Mouse (Mus musculus) olfactory bulb, adult 2 months (tissue): ENCODE data around the gene Flvcr2.

ENCODE experiments used
- CTCF ChIP-seq: fragments of 200-500 bp; IDR thresholded peaks from 2 replicates; pipeline ENCODE4 v1.5.1; 2012; ENCODE audit warnings: low read depth, mild to moderate bottlenecking, low read length, moderate library complexity; ENCODE audit not compliant: insufficient read depth
- POLR2A ChIP-seq: fragments of 200-500 bp; IDR thresholded peaks from 2 replicates; pipeline ENCODE4 v1.6.1; 2012; ENCODE audit warnings: mild to moderate bottlenecking, low read depth, low read length, moderate library complexity; ENCODE audit not compliant: insufficient read depth

DNA sequence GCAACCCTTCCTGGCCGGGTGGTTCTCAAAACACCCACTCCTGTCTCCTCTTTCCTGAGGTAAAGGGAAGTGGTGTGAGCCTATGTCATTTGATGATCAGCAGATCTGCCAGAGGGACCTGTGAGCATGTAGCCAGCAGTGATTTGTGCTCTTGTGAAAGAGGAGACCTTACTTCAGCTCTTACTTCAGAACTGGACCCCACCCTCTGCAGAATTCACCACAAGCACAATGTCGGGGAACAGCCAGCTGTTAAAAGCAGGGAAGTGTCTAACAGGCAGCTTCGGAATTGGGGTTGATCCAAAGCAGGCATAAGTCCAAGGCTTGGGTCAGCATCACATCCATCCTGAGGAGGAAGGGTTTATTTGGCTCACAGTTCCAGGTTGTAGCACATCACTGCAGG, 25.0 kb downstream of the Flvcr2 start:
- TF ChIP-seq CTCF (no peak), POLR2A (no peak)
